Mouse (Mus musculus) MEL (cell line): ENCODE measurements around the gene Sox5. TPM values are rescaled to one million over a fixed set of nuclear protein-coding genes. Genes with fewer than 3 reads are reported as not detected.

Experiments
- DNase-seq: peaks from one replicate; pipeline ENCODE4 v3.0.0; 2011; ENCODE audit warnings: low read depth, low spot score
- H3K27ac ChIP-seq: 2 replicates; pipeline ENCODE4 v1.5.1; 2012; ENCODE audit warnings: low read depth, mild to moderate bottlenecking, control low read depth, low read length, moderate library complexity; ENCODE audit not compliant: control insufficient read depth
- H3K27me3 ChIP-seq, 2 experiments: fragments of 150-350 bp in 1 of 2; sonication (generic) in 1 of 2; 2 replicates each; pipeline ENCODE4 v1.6.1; 2012; ENCODE audit warnings: low read length in 2 of 2, mild to moderate bottlenecking in 2 of 2, improper control_type of control experiment in 1 of 2, moderate library complexity in 1 of 2; ENCODE audit not compliant: insufficient read depth in 2 of 2, control insufficient read depth in 1 of 2
- H3K36me3 ChIP-seq, 2 experiments: 2 replicates each; pipeline ENCODE4 v1.6.1; 2012 to 2014; ENCODE audit warnings: low read length in 2 of 2, improper control_type of control experiment in 1 of 2, inconsistent platforms in 1 of 2, mild to moderate bottlenecking in 1 of 2; ENCODE audit not compliant: insufficient read depth in 2 of 2, control insufficient read depth in 1 of 2
- H3K4me1 ChIP-seq, 2 experiments: fragments of 150-350 bp in 1 of 2; sonication (generic) in 1 of 2; 2 replicates each; pipeline ENCODE4 v1.6.1; 2012; ENCODE audit warnings: low read length in 2 of 2, improper control_type of control experiment in 1 of 2, mild to moderate bottlenecking in 1 of 2; ENCODE audit not compliant: insufficient read depth in 2 of 2, control insufficient read depth in 1 of 2
- H3K4me3 ChIP-seq, 2 experiments: fragments of 150-350 bp in 1 of 2; sonication (generic) in 1 of 2; 2 replicates each; pipeline ENCODE4 v1.5.1; 2012; ENCODE audit warnings: low read depth in 2 of 2, low read length in 2 of 2, mild to moderate bottlenecking in 2 of 2, moderate library complexity in 2 of 2, control low read depth in 1 of 2, improper control_type of control experiment in 1 of 2; ENCODE audit not compliant: control insufficient read depth in 1 of 2, insufficient read depth in 1 of 2
- H3K79me2 ChIP-seq: 2 replicates; pipeline ENCODE4 v1.6.1; 2012; ENCODE audit warnings: mild to moderate bottlenecking, low read length, moderate library complexity; ENCODE audit not compliant: control insufficient read depth, poor library complexity, insufficient read depth
- H3K9ac ChIP-seq: 2 replicates; pipeline ENCODE4 v1.6.1; 2012; ENCODE audit warnings: low read depth, mild to moderate bottlenecking, control low read depth, low read length, moderate library complexity; ENCODE audit not compliant: control insufficient read depth, poor library complexity, severe bottlenecking
- H3K9me3 ChIP-seq: fragments of 150-350 bp; sonication (generic); replicated peaks from 2 replicates; pipeline ENCODE4 v1.6.1; 2012; ENCODE audit warnings: mild to moderate bottlenecking, low read length, improper control_type of control experiment, moderate library complexity; ENCODE audit not compliant: insufficient read depth
- CHD1 ChIP-seq: IDR thresholded peaks from 2 replicates; pipeline ENCODE4 v1.6.1; 2012; ENCODE audit warnings: low read depth, mild to moderate bottlenecking, inconsistent platforms, low read length, improper control_type of control experiment
- CHD2 ChIP-seq: IDR thresholded peaks from 2 replicates; pipeline ENCODE4 v1.6.1; 2011; ENCODE audit warnings: low read length, improper control_type of control experiment
- EP300 ChIP-seq, 2 experiments: IDR thresholded peaks; 2 replicates each; pipeline ENCODE4 v1.6.1; 2011; ENCODE audit warnings: improper control_type of control experiment in 2 of 2, low read length in 2 of 2, low read depth in 1 of 2, mild to moderate bottlenecking in 1 of 2
- ETS1 ChIP-seq: IDR thresholded peaks from 2 replicates; pipeline ENCODE4 v1.6.1; 2012; ENCODE audit warnings: low read depth, mild to moderate bottlenecking, inconsistent platforms, low read length, improper control_type of control experiment, moderate library complexity
- GATA1 ChIP-seq: IDR thresholded peaks from 2 replicates; pipeline ENCODE4 v1.6.1; 2011; ENCODE audit warnings: low read depth, low read length, improper control_type of control experiment
- HCFC1 ChIP-seq: IDR thresholded peaks from 2 replicates; pipeline ENCODE4 v1.6.1; 2012; ENCODE audit warnings: low read depth, mild to moderate bottlenecking, inconsistent platforms, low read length, improper control_type of control experiment, moderate library complexity
- JUND ChIP-seq: IDR thresholded peaks from 2 replicates; pipeline ENCODE4 v1.6.1; 2011; ENCODE audit warnings: low read depth, mild to moderate bottlenecking, improper control_type of control experiment, low read length
- KAT2A ChIP-seq: conservative IDR thresholded peaks from 2 replicates; pipeline ENCODE4 v1.6.1; 2012; ENCODE audit warnings: low read depth, low read length, improper control_type of control experiment, inconsistent platforms
- MAFK ChIP-seq: IDR thresholded peaks from 2 replicates; pipeline ENCODE4 v1.6.1; 2011; ENCODE audit warnings: low read depth, mild to moderate bottlenecking, low read length, improper control_type of control experiment, borderline replicate concordance
- MAX ChIP-seq: IDR thresholded peaks from 2 replicates; pipeline ENCODE4 v1.6.1; 2011; ENCODE audit warnings: low read length, improper control_type of control experiment
- MEF2A ChIP-seq: IDR thresholded peaks from 2 replicates; pipeline ENCODE4 v1.6.1; 2014; ENCODE audit warnings: low read depth, mild to moderate bottlenecking, inconsistent platforms, low read length, improper control_type of control experiment; ENCODE audit not compliant: poor library complexity, insufficient replicate concordance, severe bottlenecking; ENCODE audit errors: extremely low read depth
- MXI1 ChIP-seq: IDR thresholded peaks from 2 replicates; pipeline ENCODE4 v1.6.1; 2011; ENCODE audit warnings: mild to moderate bottlenecking, low read depth, low read length, improper control_type of control experiment
- MYC ChIP-seq: IDR thresholded peaks from 2 replicates; pipeline ENCODE4 v1.6.1; 2011; ENCODE audit warnings: low read depth, mild to moderate bottlenecking, low read length, improper control_type of control experiment, moderate library complexity
- POLR2A ChIP-seq, 2 experiments: IDR thresholded peaks; 2 replicates each; pipeline ENCODE4 v1.6.1; 2011 to 2012; ENCODE audit warnings: low read length in 2 of 2, mild to moderate bottlenecking in 2 of 2, control low read depth in 1 of 2, improper control_type of control experiment in 1 of 2, low read depth in 1 of 2, moderate library complexity in 1 of 2; ENCODE audit not compliant: control insufficient read depth in 1 of 2, insufficient read depth in 1 of 2, poor library complexity in 1 of 2
- RCOR1 ChIP-seq: IDR thresholded peaks from 2 replicates; pipeline ENCODE4 v1.6.1; 2012; ENCODE audit warnings: low read depth, mild to moderate bottlenecking, inconsistent platforms, low read length, improper control_type of control experiment
- TAL1 ChIP-seq: IDR thresholded peaks from 2 replicates; pipeline ENCODE4 v1.6.1; 2012; ENCODE audit warnings: mild to moderate bottlenecking, inconsistent platforms, low read length, moderate library complexity, mixed read lengths
- UBTF ChIP-seq: IDR thresholded peaks from 2 replicates; pipeline ENCODE4 v1.6.1; 2012; ENCODE audit warnings: low read depth, mild to moderate bottlenecking, inconsistent platforms, low read length, improper control_type of control experiment, moderate library complexity, borderline replicate concordance; ENCODE audit not compliant: insufficient read depth
- ZC3H11A ChIP-seq: IDR thresholded peaks from 2 replicates; pipeline ENCODE4 v1.6.1; 2012; ENCODE audit warnings: low read depth, mild to moderate bottlenecking, inconsistent platforms, low read length, improper control_type of control experiment
- ZKSCAN1 ChIP-seq: IDR thresholded peaks from 2 replicates; pipeline ENCODE4 v1.6.1; 2012; ENCODE audit warnings: low read depth, mild to moderate bottlenecking, inconsistent platforms, low read length, improper control_type of control experiment, moderate library complexity
- ZMIZ1 ChIP-seq: IDR thresholded peaks from 2 replicates; pipeline ENCODE4 v1.6.1; 2012; ENCODE audit warnings: low read depth, mild to moderate bottlenecking, inconsistent platforms, low read length, improper control_type of control experiment, moderate library complexity
- polyA plus RNA-seq, 2 experiments: library from polyadenylated mRNA; stranded (reverse) in 1 of 2; unstranded in 1 of 2; fragments of >175 nt in 1 of 2; fragments of >200 nt in 1 of 2; gene quantifications; 2 replicates each; pipeline versions ENCODE4 v1.2.1 to v1.2.4; 2012; ENCODE audit warnings: low replicate concordance in 2 of 2, low read depth in 1 of 2; ENCODE audit not compliant: insufficient read length in 2 of 2, insufficient read depth in 1 of 2, missing spikeins in 1 of 2
- total RNA-seq: library from RNA; depleted of rRNA; stranded (reverse); fragments of 300-350 nt; gene quantifications from 2 replicates; pipeline ENCODE4 v1.2.3, GENCODE M21; 2012

Gene Sox5
- total and polyA plus RNA-seq, 3 experiments = 0.19 to 3.0 TPM; not detected in 1

DNA sequence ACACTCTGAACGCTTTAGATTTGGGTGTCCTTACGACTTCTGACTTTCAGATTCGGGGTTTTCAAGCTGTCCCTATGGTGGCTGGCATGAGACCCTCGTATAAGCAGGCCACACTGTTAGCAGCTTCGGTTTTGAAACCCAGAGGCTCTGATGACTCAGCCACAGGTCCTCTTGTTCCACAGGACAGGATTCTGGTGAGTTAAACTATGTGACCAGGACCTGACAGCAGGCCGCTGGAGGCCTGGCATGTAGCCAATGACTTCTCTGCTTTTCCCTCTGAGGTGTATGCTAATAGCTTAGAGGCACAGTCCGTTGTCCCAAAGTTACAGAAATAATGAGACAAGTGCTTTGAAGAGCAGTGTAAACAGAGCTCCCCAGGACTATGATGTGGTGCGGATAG, 268.0 kb downstream of the Sox5 start:
- no peak overlapping the region for H3K9ac ChIP-seq
- no peak for DNase-seq
- H3K27ac ChIP-seq = no peak overlapping the region
- no peak overlapping the region for H3K4me3 ChIP-seq
- TF ChIP-seq ZMIZ1 (no peak), POLR2A (IDR thresholded peaks at IDR 0.05; ENCODE audit: control insufficient read depth in 1 of 2, insufficient read depth in 1 of 2, low read depth in 1 of 2, low read length in 2 of 2, poor library complexity in 1 of 2) (no peak), MAX (no peak), MXI1 (no peak)
- H3K4me1 ChIP-seq = no peaks in the 10 kb centered on the region
- no peaks in the 10 kb centered on the region for H3K27me3 ChIP-seq
- no peaks in the 10 kb centered on the region for H3K79me2 ChIP-seq
- H3K36me3 ChIP-seq = no peaks in the 10 kb centered on the region
- no peaks in the 10 kb centered on the region for H3K9me3 ChIP-seq

DNA sequence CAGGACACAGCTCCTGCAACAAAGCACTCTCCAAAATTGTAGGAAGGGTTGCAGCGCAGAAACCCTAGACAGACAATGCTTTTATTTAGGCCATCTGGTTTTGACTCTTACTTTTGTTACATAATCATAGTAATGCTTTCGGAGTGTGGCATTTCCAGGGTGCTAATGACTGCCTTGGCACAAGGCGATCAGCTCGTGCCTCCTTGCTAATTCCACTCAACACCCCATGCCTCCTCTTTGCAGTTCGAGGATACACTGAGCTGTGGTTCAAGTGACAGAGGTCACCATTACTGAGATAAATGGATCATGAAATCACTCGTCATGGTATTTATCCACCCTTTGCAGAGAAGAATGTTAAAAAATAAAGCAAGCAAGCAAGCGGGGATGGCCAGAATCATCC, 269.9 kb downstream of the Sox5 start:
- Histone ChIP-seq H3K79me2 (no peaks in the 10 kb centered on the region), H3K9ac (no peak overlapping the region)
- no peak for DNase-seq
- no peak for TF ChIP-seq ZKSCAN1
- no peak for TF ChIP-seq ZC3H11A
- no peak for TF ChIP-seq POLR2A (IDR thresholded peaks at IDR 0.05; ENCODE audit: control insufficient read depth in 1 of 2, insufficient read depth in 1 of 2, low read depth in 1 of 2, low read length in 2 of 2, poor library complexity in 1 of 2)
- TF ChIP-seq TAL1 = no peak
- no peak for TF ChIP-seq ZMIZ1
- TF ChIP-seq MAFK = no peak
- TF ChIP-seq KAT2A = no peak
- no peak for TF ChIP-seq ETS1
- no peak for TF ChIP-seq UBTF
- TF ChIP-seq EP300 (IDR thresholded peaks at IDR 0.05; ENCODE audit: low read depth in 1 of 2, low read length in 2 of 2) = no peak
- no peak for TF ChIP-seq GATA1
- no peak for TF ChIP-seq MYC
- TF ChIP-seq HCFC1 = no peak
- TF ChIP-seq CHD2 = no peak
- no peak for TF ChIP-seq CHD1
- TF ChIP-seq JUND = no peak
- TF ChIP-seq RCOR1 = no peak
- TF ChIP-seq MEF2A = no peak
- TF ChIP-seq, all 39 proteins: peak for 0
- Histone ChIP-seq H3K27me3 (no peaks in the 10 kb centered on the region), H3K9me3 (no peaks in the 10 kb centered on the region), H3K4me3 (no peak overlapping the region), H3K4me1 (no peaks in the 10 kb centered on the region), H3K27ac (no peak overlapping the region), H3K36me3 (no peaks in the 10 kb centered on the region)
